Mouse (Mus musculus): Measurements from ENCODE around the gene Mrnip.

Mrnip gene

GRCm38 (mm10) chr11:50158346-50158745 is 15.9 kb upstream of the Mrnip start:
- in situ Hi-C loops (cut with MboI, MseI): no loop called here

GRCm38 (mm10) chr11:50159347-50159746 is 14.9 kb upstream of the Mrnip start:
- in situ Hi-C loops (cut with MboI, MseI): no loop called here

- in situ Hi-C loops (cut with MboI, MseI): loop anchor here (5.0 kb wide), 1 partner anchor 71 kb away; no protein-coding TSS in a partner anchor
Measured at GRCm38 (mm10) chr11:50161578-50162304, 12.5 kb upstream of the Mrnip start.

- in situ Hi-C loops (cut with MboI, MseI): loop anchor here (5.0 kb wide), 1 partner anchor 70 kb away; no protein-coding TSS in a partner anchor
Measured at GRCm38 (mm10) chr11:50162338-50163050, 11.8 kb upstream of the Mrnip start.

GRCm38 (mm10) chr11:50168352-50168751 is 5.9 kb upstream of the Mrnip start:
- in situ Hi-C loops (cut with MboI, MseI): no loop called here

GRCm38 (mm10) chr11:50174730-50175187 is 515 bp downstream of the Mrnip start:
- in situ Hi-C loops (cut with MboI, MseI): no loop called here

GRCm38 (mm10) chr11:50176351-50176750 is 2.1 kb downstream of the Mrnip start:
- in situ Hi-C loops (cut with MboI, MseI): no loop called here

- in situ Hi-C loops (cut with MboI, MseI): no loop called here
Measured at GRCm38 (mm10) chr11:50177111-50177510, 2.9 kb downstream of the Mrnip start.

- in situ Hi-C loops (cut with MboI, MseI): no loop called here
Measured at GRCm38 (mm10) chr11:50178532-50179488, 4.6 kb downstream of the Mrnip start.

GRCm38 (mm10) chr11:50180478-50181231 is 6.4 kb downstream of the Mrnip start:
- in situ Hi-C loops (cut with MboI, MseI): no loop called here

- in situ Hi-C loops (cut with MboI, MseI): no loop called here
Measured at GRCm38 (mm10) chr11:50182702-50183101, 8.5 kb downstream of the Mrnip start.

GRCm38 (mm10) chr11:50184788-50185187 is 10.5 kb downstream of the Mrnip start:
- in situ Hi-C loops (cut with MboI, MseI): no loop called here

- in situ Hi-C loops (cut with MboI, MseI): no loop called here
Measured at GRCm38 (mm10) chr11:50188682-50189081, 14.4 kb downstream of the Mrnip start.

- in situ Hi-C loops (cut with MboI, MseI): no loop called here
Measured at GRCm38 (mm10) chr11:50190362-50190761, 16.1 kb downstream of the Mrnip start.

- in situ Hi-C loops (cut with MboI, MseI): no loop called here
Measured at GRCm38 (mm10) chr11:50192278-50192677, 18.0 kb downstream of the Mrnip start.

GRCm38 (mm10) chr11:50194070-50194469 is 19.8 kb downstream of the Mrnip start:
- in situ Hi-C loops (cut with MboI, MseI): no loop called here

- in situ Hi-C loops (cut with MboI, MseI): no loop called here
Measured at GRCm38 (mm10) chr11:50194793-50195192, 20.5 kb downstream of the Mrnip start.

- in situ Hi-C loops (cut with MboI, MseI): no loop called here
Measured at GRCm38 (mm10) chr11:50197500-50197899, 23.3 kb downstream of the Mrnip start.

GRCm38 (mm10) chr11:50198219-50198846 is 24.1 kb downstream of the Mrnip start:
- in situ Hi-C loops (cut with MboI, MseI): no loop called here

- in situ Hi-C loops (cut with MboI, MseI): no loop called here
Measured at GRCm38 (mm10) chr11:50198916-50199315, 24.7 kb downstream of the Mrnip start.
